Mouse (Mus musculus): ENCODE data around the gene Gm20716. TPM values are rescaled to one million over a fixed set of nuclear protein-coding genes. Genes with fewer than 3 reads are reported as not detected.
A peak's percentile ranks its signal among the peaks of the same experiment; 100 is the strongest.

Gene Gm20716
- polyA plus RNA-seq, 1 experiment from 2014 or later, result 17.2 TPM

GRCm38 (mm10) chr2:168238335-168238734 is 8.2 kb upstream of the Gm20716 start:
- H3K4me3 ChIP-seq (ENCODE audit: low read depth, low read length), result no peak overlapping the region
- no peak overlapping the region for H3K4me2 ChIP-seq
- H3K27me3 ChIP-seq (ENCODE audit: control insufficient read depth, insufficient read depth, low read length), result 0 out of 2 replicates have a peak, but pooled peaks cover 3% of the 10 kb centered on the region
- no peak overlapping the region for H3K9ac ChIP-seq (ENCODE audit: low read depth, low read length)
- no peak overlapping the region for H3K27ac ChIP-seq (ENCODE audit: low read depth, low read length)
- H3K36me3 ChIP-seq (ENCODE audit: control insufficient read depth, insufficient read depth, low read length), result no peaks in the 10 kb centered on the region
- ATAC-seq (replicated peaks; ENCODE audit: insufficient number of reproducible peaks, low FRiP score, low TSS enrichment), result no peak
- WGBS (ENCODE audit: insufficient replicate concordance), result 85% methylated on average over 4 of the region's 4 CpGs
- H3K9me3 ChIP-seq (replicated peaks; ENCODE audit: control insufficient read depth, low read length), result peaks cover 4% of the 10 kb centered on the region; the same call in 1 of the 2 replicates
- H3K4me1 ChIP-seq (ENCODE audit: control insufficient read depth, insufficient read depth, low read length), result no peaks in the 10 kb centered on the region

- no peaks in the 10 kb centered on the region for H3K36me3 ChIP-seq (ENCODE audit: control insufficient read depth, insufficient read depth, low read length)
- H3K4me2 ChIP-seq, result no peak overlapping the region
- no peak overlapping the region for H3K4me3 ChIP-seq (ENCODE audit: low read depth, low read length)
- no peaks in the 10 kb centered on the region for H3K27me3 ChIP-seq (ENCODE audit: control insufficient read depth, insufficient read depth, low read length)
- H3K4me1 ChIP-seq (ENCODE audit: control insufficient read depth, insufficient read depth, low read length), result peaks cover 18% of the 10 kb centered on the region
- peaks cover 2% of the 10 kb centered on the region; the same call in 1 of the 2 replicates for H3K9me3 ChIP-seq (replicated peaks; ENCODE audit: control insufficient read depth, low read length)
- WGBS (ENCODE audit: insufficient replicate concordance), result 90% methylated on average over 5 of the region's 5 CpGs
- ATAC-seq (replicated peaks; ENCODE audit: insufficient number of reproducible peaks, low FRiP score, low TSS enrichment), result no peak
- no peak overlapping the region for H3K27ac ChIP-seq (ENCODE audit: low read depth, low read length)
- no peak overlapping the region for H3K9ac ChIP-seq (ENCODE audit: low read depth, low read length)
These were observed 3.1 kb upstream of the Gm20716 start for GRCm38 (mm10) chr2:168233286-168233685.

GRCm38 (mm10) chr2:168231471-168231829 is 1.3 kb upstream of the Gm20716 start:
- Histone ChIP-seq H3K4me3 (ENCODE audit: low read depth, low read length) (peak overlapping the region; percentile 98), H3K9ac (ENCODE audit: low read depth, low read length) (peak overlapping the region; percentile 90), H3K36me3 (ENCODE audit: control insufficient read depth, insufficient read depth, low read length) (no peaks in the 10 kb centered on the region; the same call in 1 of the 2 replicates), H3K9me3 (replicated peaks; ENCODE audit: control insufficient read depth, low read length) (no peaks in the 10 kb centered on the region), H3K4me1 (ENCODE audit: control insufficient read depth, insufficient read depth, low read length) (peaks cover 22% of the 10 kb centered on the region), H3K27ac (ENCODE audit: low read depth, low read length) (no peak overlapping the region), H3K4me2 (peak overlapping the region; percentile 89), H3K27me3 (ENCODE audit: control insufficient read depth, insufficient read depth, low read length) (no peaks in the 10 kb centered on the region)
- ATAC-seq (replicated peaks; ENCODE audit: insufficient number of reproducible peaks, low FRiP score, low TSS enrichment), result no peak
- 43% methylated on average over 33 of the region's 33 CpGs for WGBS (ENCODE audit: insufficient replicate concordance)

GRCm38 (mm10) chr2:168230773-168231470 is 758 bp upstream of the Gm20716 start:
- H3K27me3 ChIP-seq (ENCODE audit: control insufficient read depth, insufficient read depth, low read length), result no peaks in the 10 kb centered on the region
- peak overlapping the region; percentile 93 for H3K27ac ChIP-seq (ENCODE audit: low read depth, low read length)
- 2% methylated on average over 100 of the region's 105 CpGs for WGBS (ENCODE audit: insufficient replicate concordance)
- H3K4me3 ChIP-seq (ENCODE audit: low read depth, low read length), result peak overlapping the region; percentile 98
- peak; percentile 62 for ATAC-seq (replicated peaks; ENCODE audit: insufficient number of reproducible peaks, low FRiP score, low TSS enrichment)
- no peaks in the 10 kb centered on the region for H3K9me3 ChIP-seq (replicated peaks; ENCODE audit: control insufficient read depth, low read length)
- H3K4me1 ChIP-seq (ENCODE audit: control insufficient read depth, insufficient read depth, low read length), result peaks cover 22% of the 10 kb centered on the region
- H3K4me2 ChIP-seq, result peak overlapping the region; percentile 89
- H3K36me3 ChIP-seq (ENCODE audit: control insufficient read depth, insufficient read depth, low read length), result peaks cover 2% of the 10 kb centered on the region; the same call in 1 of the 2 replicates
- peak overlapping the region; percentile 90 for H3K9ac ChIP-seq (ENCODE audit: low read depth, low read length)

- 0 out of 2 replicates have a peak, but pooled peaks have one; percentile 37 for ATAC-seq (replicated peaks; ENCODE audit: insufficient number of reproducible peaks, low FRiP score, low TSS enrichment)
- H3K4me2 ChIP-seq, result peak overlapping the region; percentile 89
- H3K36me3 ChIP-seq (ENCODE audit: control insufficient read depth, insufficient read depth, low read length), result peaks cover 13% of the 10 kb centered on the region
- H3K9ac ChIP-seq (ENCODE audit: low read depth, low read length), result peak overlapping the region; percentile 90
- no peaks in the 10 kb centered on the region for H3K9me3 ChIP-seq (replicated peaks; ENCODE audit: control insufficient read depth, low read length)
- H3K4me3 ChIP-seq (ENCODE audit: low read depth, low read length), result peak overlapping the region; percentile 98
- H3K27me3 ChIP-seq (ENCODE audit: control insufficient read depth, insufficient read depth, low read length), result no peaks in the 10 kb centered on the region
- H3K4me1 ChIP-seq (ENCODE audit: control insufficient read depth, insufficient read depth, low read length), result peaks cover 22% of the 10 kb centered on the region
- H3K27ac ChIP-seq (ENCODE audit: low read depth, low read length), result peak overlapping the region; percentile 93; the same call in 1 of the 2 replicates
- WGBS (ENCODE audit: insufficient replicate concordance), result 16% methylated on average over 41 of the region's 41 CpGs
These were observed 793 bp downstream of the Gm20716 start for GRCm38 (mm10) chr2:168229116-168230025.

GRCm38 (mm10) chr2:168223326-168223725 is 6.8 kb downstream of the Gm20716 start:
- Histone ChIP-seq H3K4me3 (ENCODE audit: low read depth, low read length) (no peak overlapping the region), H3K4me1 (ENCODE audit: control insufficient read depth, insufficient read depth, low read length) (peaks cover 4% of the 10 kb centered on the region; the same call in 1 of the 2 replicates), H3K27me3 (ENCODE audit: control insufficient read depth, insufficient read depth, low read length) (no peaks in the 10 kb centered on the region), H3K27ac (ENCODE audit: low read depth, low read length) (no peak overlapping the region), H3K4me2 (no peak overlapping the region), H3K36me3 (ENCODE audit: control insufficient read depth, insufficient read depth, low read length) (peaks cover 29% of the 10 kb centered on the region), H3K9me3 (replicated peaks; ENCODE audit: control insufficient read depth, low read length) (no peaks in the 10 kb centered on the region), H3K9ac (ENCODE audit: low read depth, low read length) (no peak overlapping the region)
- WGBS (ENCODE audit: insufficient replicate concordance), result 88% methylated on average over 6 of the region's 6 CpGs
- ATAC-seq (replicated peaks; ENCODE audit: insufficient number of reproducible peaks, low FRiP score, low TSS enrichment), result no peak

- Histone ChIP-seq H3K9ac (ENCODE audit: low read depth, low read length) (no peak overlapping the region), H3K4me2 (no peak overlapping the region), H3K27me3 (ENCODE audit: control insufficient read depth, insufficient read depth, low read length) (no peaks in the 10 kb centered on the region), H3K36me3 (ENCODE audit: control insufficient read depth, insufficient read depth, low read length) (peaks cover 20% of the 10 kb centered on the region), H3K9me3 (replicated peaks; ENCODE audit: control insufficient read depth, low read length) (no peaks in the 10 kb centered on the region), H3K27ac (ENCODE audit: low read depth, low read length) (no peak overlapping the region), H3K4me1 (ENCODE audit: control insufficient read depth, insufficient read depth, low read length) (peaks cover 3% of the 10 kb centered on the region; the same call in 1 of the 2 replicates), H3K4me3 (ENCODE audit: low read depth, low read length) (no peak overlapping the region)
- WGBS (ENCODE audit: insufficient replicate concordance), result 52% methylated on average over 5 of the region's 5 CpGs
- ATAC-seq (replicated peaks; ENCODE audit: insufficient number of reproducible peaks, low FRiP score, low TSS enrichment), result no peak
These were observed 16.3 kb downstream of the Gm20716 start for GRCm38 (mm10) chr2:168213788-168214397.

GRCm38 (mm10) chr2:168207883-168208282 is 22.3 kb downstream of the Gm20716 start:
- Histone ChIP-seq H3K36me3 (ENCODE audit: control insufficient read depth, insufficient read depth, low read length) (peaks cover 16% of the 10 kb centered on the region), H3K9ac (ENCODE audit: low read depth, low read length) (no peak overlapping the region), H3K4me3 (ENCODE audit: low read depth, low read length) (no peak overlapping the region), H3K27me3 (ENCODE audit: control insufficient read depth, insufficient read depth, low read length) (no peaks in the 10 kb centered on the region), H3K9me3 (replicated peaks; ENCODE audit: control insufficient read depth, low read length) (no peaks in the 10 kb centered on the region; the same call in 1 of the 2 replicates), H3K27ac (ENCODE audit: low read depth, low read length) (peak overlapping the region; percentile 99), H3K4me2 (no peak overlapping the region; the same call in 1 of the 2 replicates), H3K4me1 (ENCODE audit: control insufficient read depth, insufficient read depth, low read length) (peaks cover 7% of the 10 kb centered on the region)
- no peak for ATAC-seq (replicated peaks; ENCODE audit: insufficient number of reproducible peaks, low FRiP score, low TSS enrichment)
- WGBS (ENCODE audit: insufficient replicate concordance), result 87% methylated on average over 3 of the region's 3 CpGs

Measured in heart, embryonic 11.5 days (tissue).